Mouse (Mus musculus): ENCODE data around the gene Noxo1.

Noxo1 gene

DNA sequence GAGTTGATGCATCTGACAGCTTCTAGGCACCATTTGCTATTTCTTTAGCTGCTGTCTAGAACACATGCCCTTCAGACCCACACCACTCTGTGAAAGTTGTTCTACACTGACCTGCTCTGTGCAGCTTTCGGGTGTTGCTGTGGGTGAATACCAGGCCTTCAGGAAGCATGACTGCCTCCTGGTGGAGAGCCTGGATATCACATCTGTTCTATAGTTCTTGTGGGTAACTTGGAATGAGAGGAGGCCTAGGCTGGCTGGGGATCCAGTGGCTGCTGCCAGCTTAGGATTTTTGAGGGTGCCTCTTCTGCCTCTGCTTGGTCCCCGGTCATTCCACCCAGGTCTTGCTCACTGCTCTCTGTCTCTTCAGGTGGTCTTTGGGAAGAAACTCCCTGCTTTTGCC is 19.8 kb upstream of the Noxo1 start:
- DNase-seq (ENCODE audit: extremely low read depth, insufficient read length, low spot score) = no peak

DNA sequence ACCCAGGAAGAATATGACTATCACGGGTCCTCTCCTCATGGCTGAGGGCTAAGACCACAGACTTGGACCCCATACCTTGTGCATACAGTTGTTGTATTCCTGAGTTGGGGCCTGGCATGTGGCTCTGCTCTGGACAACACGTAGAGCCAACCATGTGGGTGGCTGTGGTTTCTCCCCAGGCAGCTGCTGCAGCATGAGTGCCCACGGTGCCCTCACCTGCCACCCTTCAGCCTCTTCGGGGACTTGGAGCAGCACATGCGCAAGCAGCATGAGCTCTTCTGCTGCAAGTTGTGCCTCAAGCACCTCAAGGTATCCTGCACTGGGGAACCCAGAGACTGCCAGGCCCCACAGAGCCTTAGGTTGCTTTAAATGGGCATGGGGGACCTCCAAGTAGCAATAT is 19.2 kb upstream of the Noxo1 start:
- no peak for DNase-seq (ENCODE audit: extremely low read depth, insufficient read length, low spot score)

DNA sequence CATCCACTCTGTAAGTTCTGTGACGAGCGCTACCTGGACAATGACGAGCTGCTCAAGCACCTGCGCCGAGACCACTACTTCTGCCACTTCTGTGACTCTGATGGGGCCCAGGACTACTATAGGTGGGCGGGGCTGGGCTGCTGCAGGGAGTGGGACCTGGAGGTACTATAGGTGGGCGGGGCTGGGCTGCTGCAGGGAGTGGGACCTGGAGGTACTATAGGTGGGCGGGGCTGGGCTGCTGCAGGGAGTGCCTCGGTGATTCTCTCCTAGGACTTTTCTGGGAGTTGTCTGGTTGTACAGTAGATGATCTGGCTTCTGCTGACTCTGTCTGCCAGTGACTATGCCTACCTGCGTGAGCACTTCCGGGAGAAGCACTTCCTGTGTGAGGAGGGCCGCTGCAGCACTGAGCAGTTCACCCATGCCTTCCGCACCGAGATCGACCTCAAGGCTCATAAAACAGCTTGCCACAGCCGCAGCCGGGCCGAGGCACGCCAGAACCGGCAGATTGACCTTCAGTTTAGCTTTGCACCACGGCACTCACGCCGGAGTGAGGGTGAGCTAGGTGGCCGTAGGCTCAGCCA is 18.4 kb upstream of the Noxo1 start:
- no peak for DNase-seq (ENCODE audit: extremely low read depth, insufficient read length, low spot score)

DNA sequence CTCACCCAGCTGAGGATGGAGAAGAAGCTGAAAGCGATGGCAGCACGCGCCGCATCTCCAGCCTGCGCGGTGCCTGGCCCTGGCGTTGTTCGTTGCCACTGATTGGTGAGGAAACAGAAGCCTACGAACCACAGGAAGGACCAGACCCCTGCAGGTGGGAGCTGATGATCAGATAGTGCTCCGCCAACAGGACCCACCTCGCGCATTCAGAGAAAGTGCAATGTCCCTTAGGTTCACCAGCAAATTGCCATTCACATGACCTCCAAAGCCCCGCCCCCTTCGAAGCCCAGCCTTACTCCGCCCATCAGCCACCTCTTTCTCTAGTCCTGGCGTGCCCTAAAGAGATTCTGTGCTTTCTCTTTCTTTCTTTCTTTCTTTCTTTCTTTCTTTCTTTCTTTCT is 9.5 kb upstream of the Noxo1 start:
- DNase-seq (ENCODE audit: extremely low read depth, insufficient read length, low spot score) = no peak

DNA sequence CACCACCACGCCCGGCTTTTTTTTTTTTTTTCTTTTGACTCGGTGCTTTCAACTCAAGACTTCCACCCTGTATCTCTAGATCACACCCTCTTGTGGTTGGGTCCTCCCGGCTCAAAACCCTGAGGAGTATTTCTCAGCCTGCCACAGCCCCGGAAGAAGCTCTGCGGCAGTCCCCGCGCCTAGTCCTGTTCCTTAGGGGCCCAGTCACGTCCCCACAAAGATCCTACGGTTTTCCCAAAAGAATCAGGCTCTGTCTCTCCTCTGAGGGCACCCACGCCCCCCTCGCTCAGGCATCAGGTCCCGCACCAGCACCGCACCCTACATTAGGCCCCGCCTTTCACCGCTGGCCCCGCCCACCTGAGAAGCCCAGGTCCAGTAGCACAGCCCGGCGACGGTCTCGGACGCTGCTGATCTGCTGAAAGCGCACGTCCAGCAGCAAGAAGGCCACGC is 8.9 kb upstream of the Noxo1 start:
- no peak for DNase-seq (ENCODE audit: extremely low read depth, insufficient read length, low spot score)

DNA sequence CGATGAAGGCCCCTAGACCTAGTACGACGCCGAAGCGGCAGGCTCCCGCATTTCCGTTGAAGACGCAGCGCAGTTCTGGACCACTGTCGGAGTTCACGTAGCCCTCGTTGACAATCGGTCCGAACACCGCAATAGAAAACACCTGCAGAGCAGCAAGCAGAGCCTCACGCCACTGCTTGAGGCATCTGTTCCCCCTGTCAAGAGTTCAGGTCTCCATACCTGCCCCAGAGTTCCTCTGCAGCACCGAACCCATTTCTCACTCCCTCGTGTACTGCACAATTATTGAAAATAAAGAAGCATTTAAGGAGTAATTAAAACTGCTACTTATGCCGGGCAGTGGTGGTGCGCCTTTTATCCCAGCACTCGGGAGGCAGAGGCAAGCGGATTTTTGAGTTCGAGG is 8.4 kb upstream of the Noxo1 start:
- no peak for DNase-seq (ENCODE audit: extremely low read depth, insufficient read length, low spot score)

DNA sequence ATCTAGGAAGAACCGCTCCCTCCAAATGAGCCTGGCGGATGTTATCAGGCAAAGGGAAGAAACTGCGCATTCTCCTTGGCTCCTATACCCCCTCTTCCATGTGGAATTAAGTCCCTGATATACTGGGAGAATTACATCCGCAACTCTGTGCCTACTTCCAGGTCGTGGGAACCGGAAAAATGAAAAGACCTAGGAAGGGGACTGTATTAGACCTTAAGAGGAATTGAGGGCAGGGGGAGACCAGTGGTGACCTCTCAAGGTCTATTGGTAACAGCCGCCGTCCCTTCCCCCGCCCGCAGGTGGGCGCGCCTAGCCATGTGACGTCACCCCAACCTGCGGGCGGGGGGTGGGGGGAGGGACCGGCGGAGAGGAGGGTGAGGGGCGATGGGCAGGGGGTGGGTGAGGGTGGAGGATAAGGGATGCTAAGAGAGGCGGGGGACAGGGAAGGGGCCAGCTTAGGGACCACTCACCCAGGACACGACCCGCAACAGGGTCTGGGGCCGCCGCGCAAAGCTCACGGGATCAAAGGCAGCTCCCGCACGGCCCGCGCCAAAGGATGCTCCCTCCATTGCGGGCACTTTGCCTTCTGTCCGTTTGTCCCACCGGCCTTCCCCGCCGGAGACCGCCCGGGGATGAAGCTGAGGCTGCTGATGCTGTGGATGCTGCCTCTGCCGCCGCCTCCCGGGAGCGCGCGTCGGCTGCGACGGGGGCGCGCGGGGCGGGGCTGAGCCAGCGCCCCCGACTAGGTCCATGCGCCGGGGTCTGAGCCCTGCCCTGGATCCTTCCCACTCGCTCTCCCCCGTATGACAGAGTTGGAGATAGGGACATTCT is 6.6 kb upstream of the Noxo1 start, which contains the start of gene Syngr3:
Gene Syngr3 (minus strand): TSS at position 705 of the 831 bp plus-strand sequence.
- DNase-seq (ENCODE audit: extremely low read depth, insufficient read length, low spot score) = no peak

DNA sequence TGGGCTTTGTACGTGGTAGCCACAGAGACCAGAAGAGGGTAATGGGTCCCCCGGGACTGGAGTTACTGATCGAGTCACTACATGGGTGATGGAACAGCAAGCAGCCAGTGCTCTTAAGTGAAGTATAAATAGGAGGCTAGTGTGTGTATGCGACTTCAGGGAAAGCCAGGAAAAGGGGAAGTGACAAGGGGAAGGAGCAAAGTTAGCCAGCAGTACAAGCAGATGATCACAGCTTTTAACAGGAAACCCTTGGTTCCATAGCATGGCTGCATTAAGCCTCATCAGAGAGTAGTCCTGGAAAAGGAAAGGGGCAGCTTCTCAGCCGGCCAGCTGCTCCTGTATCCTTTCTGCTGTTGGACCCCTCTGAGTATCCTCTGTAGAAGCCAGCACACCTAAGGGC is 3.6 kb upstream of the Noxo1 start:
- no peak for DNase-seq (ENCODE audit: extremely low read depth, insufficient read length, low spot score)

DNA sequence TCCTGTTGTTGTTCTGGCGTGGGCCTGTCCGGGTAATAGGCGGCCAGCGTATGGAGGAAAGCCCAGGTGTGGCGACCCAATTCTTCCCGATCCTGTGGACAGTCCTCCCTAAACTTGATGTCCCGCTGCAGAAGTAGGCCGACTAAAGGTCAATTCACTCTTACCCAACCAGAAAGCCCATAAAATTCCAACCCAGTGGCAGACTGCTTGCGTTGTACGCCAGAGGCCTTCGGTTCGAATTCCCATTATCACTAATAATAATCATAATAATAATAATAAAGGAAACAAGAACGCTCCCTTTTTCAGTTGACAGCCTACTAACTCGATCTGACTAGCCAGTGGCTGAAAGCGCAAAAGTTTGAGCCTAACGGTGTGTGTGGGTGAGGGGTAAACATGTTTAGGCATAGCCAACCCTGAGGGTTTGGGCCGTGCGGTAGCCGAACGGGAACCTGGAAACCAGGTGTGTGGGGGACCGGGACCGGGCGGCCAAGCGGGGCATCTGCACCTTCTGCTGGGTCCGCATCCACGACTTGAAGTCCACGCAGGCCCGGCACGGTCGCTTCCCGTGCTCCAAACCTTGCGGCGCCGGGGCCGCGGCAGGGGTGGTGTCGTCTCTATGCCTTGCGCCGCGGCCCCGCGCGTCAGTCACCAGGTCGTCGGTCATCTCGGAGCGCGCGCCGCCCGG is 566 bp upstream of the Noxo1 start:
- DNase-seq (ENCODE audit: extremely low read depth, insufficient read length, low spot score) = peak; percentile 32

DNA sequence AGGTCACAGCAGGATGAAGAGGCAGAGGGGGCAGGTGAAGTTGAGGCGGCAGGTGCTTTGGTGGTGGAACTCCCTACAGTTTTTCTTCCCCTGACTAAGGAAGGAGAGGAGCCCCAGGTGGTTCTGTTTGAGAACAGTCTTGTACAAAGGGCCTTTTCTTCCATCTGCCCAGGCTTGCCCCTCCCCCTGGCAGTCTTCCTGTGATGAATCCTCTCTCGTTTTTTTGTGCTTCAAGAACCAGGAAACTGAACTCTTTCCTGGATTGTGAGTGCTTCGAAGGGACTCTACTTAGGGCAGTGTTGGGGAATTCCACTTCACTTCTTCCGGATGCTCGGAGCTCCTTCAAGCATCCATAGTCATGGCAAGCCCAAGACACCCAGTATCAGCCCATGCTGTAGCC is 2.0 kb downstream of the Noxo1 start:
- DNase-seq (ENCODE audit: extremely low read depth, insufficient read length, low spot score) = no peak

DNA sequence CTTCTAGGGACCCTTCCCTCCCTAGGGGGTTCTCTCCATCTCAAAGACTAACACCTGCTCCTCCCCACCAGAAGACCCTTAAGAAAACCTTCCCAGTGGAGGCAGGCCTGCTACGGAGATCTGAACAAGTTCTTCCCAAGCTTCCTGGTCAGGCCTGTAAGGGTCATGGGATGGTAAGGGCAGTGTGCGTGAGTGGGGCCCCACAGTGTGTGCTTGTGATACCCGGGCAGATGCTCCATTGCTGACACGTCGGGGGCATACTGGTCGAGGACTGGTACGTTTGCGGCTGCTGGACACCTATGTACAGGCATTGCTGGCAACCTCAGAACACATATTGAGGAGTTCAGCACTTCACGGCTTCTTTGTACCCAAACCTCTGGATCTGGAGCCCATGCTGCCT is 2.7 kb downstream of the Noxo1 start:
- no peak for DNase-seq (ENCODE audit: extremely low read depth, insufficient read length, low spot score)

DNA sequence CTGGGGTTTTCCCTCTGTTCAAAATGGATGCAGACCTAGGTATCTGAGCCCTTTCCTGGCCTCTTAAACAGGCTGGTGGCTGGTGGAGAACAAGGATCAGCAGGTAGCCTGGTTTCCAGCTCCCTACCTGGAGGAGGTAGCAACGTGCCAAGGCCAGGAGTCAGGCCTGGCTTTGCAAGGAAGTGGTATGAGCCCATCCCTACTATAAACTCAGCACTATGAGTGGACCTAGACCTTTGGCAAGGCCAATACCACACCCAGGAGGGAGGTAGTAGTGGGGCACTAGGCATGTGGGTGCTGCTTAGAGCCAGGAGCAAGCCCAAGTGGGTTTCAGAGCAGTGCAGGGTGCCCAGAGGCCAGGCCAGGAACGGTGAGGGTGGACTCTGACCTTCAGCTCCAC is 3.4 kb downstream of the Noxo1 start:
- no peak for DNase-seq (ENCODE audit: extremely low read depth, insufficient read length, low spot score)

DNA sequence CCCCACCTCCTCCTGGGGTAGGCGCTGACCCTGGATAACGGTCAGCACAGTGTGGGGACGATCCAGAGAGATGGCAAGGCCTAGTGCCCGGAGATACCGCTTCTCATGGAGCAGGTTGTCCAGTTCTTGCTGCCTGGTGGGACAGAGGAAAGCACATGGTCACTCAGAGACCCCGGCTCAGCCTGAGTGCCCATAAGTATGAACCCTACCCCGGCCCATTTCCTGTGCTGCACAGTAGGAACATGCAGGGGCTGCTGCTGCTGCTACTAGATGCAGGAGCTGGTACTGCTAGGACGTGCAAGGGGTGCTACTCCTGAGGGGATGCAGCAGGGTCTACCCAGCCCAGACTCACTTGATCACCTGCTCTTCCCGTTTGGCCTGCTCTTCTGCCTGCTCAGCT is 5.2 kb downstream of the Noxo1 start:
- DNase-seq (ENCODE audit: extremely low read depth, insufficient read length, low spot score) = no peak

DNA sequence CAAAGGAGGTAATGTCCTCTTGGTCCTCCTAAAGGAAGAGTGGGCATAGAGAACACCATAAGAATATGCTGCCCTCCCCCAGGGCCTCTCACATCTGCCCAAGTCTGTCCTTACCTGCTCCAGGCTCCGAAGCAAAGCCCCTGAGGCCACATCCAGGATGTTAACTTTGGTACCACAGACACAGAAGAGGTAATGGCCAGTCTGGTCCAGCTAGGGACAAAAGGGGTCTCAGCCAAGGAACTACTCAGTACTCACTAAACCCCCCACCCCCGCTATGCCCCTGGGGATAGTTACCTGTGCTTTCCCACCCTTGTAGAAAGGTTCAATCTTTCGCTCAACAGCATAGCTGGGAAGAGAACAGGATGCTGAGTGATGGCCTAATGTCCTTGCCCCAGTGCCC is 9.8 kb downstream of the Noxo1 start:
- DNase-seq (ENCODE audit: extremely low read depth, insufficient read length, low spot score) = no peak

DNA sequence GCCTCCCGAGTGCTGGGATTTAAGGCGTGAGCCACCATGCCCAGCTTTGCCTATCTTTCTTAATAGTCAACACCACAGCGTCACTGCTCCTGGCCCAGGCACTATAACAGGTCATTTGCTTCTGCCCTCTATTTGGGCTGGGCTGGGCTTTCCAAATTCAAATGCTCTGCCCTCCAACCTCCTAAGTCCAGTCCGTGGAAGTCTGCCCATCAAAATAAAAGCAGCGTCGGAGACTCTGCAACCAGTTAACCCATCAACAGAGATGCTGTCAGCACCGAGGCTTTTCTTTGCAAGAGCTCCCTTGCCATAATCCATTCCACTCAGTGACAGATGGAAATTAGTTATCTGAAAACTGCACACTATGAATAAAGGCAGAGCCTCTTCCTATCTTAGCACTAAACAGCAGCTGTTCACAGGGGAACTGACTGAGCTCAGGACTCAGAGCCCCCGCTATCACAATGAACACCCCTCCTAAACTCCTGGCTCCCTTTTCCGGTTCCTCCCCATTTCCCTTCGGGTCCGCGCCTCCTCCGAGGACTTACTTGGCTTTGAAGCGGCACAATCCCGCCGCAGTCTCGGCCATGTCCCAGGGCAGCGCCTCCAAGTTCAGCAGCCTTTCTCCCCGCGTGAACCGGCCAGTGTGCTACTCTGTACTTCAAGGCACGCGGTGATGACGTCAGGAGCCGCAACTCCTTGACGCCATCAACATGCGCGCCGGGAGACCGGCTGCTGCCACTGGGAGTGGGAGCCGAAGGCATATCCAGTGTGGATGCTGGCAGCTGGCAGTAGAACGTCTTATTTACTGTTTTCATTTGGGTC is 11.2 kb downstream of the Noxo1 start, which contains the start of gene Tbl3:
Gene Tbl3 (minus strand): TSS at position 679 of the 819 bp plus-strand sequence.
- DNase-seq (ENCODE audit: extremely low read depth, insufficient read length, low spot score) = peak; percentile 86

DNA sequence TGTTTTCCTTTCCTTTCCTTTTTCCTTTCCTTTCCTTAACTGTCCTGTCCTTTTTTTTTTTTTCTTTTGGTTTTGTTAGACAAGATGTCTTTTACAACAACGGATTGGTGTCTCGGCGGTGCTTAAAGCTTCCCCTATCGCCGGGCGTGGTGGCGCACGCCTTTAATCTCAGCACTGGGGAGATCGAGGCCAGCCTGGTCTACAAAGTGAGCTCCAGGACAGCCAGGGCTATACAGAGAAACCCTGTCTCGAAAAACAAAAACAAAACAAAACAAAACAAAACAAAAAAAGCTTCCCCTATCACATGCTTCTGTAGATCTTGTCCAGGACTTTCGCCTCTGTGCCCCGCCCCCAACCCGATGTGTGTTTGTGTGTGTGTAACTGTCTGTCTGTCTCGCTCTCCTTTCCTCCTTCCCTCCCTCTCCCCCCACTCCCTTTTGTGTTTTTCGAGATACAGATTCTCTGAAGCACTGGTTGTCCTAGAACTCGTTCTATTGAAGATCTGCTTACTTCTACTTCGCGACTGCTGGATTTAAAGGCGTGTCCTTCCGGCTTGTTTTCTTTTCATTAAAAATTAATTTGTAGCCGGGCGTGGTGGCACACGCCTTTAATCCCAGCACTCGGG is 11.9 kb downstream of the Noxo1 start:
- no peak for DNase-seq (ENCODE audit: extremely low read depth, insufficient read length, low spot score)

DNA sequence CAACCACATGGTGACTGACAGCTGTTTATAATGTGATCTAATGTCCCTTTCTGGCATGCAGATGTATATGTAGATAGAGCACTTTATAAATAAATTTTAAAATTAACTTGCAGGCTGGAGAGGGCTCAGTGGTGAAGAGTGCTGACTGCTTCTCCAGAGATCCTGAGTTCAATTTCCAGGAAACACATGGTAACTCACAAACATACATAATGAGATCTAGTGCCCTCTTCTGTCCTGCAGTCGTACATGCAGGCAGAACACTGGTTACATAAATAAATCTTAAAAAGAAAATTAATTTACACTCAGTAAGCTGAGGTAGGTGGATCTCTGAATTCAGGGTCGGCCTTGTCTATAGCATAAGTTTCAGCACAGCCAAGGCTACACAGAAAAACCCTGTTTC is 12.6 kb downstream of the Noxo1 start:
- DNase-seq (ENCODE audit: extremely low read depth, insufficient read length, low spot score) = peak; percentile 45

DNA sequence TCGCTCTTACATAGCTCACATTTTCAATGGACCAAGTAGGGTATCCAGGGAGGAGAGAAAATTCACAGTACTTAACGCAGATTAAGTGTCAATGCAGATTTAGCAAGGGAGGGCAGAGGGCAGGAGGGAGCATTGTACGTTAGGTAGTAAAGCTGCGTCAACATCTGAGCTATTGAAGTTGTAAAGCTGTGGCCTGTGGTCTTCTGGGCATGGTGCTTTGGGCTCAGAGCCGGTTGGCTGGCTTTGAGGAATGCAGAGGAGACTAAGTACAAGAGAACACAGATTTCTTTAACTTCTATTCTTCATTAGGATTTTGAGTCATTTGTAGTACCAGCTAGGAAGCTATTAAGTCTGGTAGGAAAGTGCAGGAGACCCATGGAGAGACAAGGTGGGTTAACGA is 19.5 kb downstream of the Noxo1 start:
- no peak for DNase-seq (ENCODE audit: extremely low read depth, insufficient read length, low spot score)

DNA sequence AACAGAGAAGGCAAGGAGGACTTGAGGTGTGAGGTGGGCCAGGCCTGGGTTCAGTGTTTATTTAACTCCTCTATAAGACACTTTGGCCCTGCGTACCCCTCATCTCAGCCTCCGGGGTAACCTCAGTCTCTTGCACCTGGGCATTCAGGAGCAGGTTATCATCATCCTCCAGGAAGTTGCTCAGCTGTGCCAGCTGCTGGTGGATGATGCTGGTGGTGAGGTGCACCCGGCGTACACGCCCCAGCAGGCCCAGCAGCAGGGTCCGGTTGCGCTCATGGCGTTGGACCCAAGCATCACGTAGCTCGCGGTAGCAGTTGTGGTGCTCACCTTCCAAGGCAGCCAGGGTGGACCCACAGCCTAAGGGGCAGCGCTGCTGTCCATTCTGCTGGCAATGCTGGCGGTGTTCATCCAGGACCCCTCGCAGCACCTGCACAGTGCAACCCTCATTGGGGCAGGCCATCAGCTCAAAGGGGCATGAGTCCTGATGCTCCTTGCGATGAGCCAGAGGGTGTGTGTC is 20.2 kb downstream of the Noxo1 start:
- DNase-seq (ENCODE audit: extremely low read depth, insufficient read length, low spot score) = no peak

DNA sequence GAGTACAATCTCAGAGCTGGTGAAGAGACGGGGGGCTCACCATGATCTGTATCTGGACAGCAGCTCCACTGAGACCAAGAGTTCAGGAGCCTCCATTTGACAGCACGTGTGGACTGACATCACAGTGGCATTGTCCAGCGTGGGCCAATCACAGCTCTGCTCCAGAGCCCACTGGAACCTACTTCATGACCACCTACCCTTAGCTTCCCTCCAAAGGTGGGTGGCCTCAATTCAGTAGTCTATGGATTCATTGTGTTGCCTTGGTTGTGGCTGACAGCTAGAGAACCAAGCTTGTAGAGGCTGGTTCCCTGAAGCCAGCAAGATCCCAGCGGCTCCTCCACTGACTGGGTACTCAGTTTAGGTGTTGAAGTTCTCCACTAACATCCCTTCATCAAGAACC is 21.9 kb downstream of the Noxo1 start, which contains the start of the genes Rnf151 and Rps2:
Gene Rnf151 (minus strand): TSS at position 121 of the 400 bp plus-strand sequence.
Gene Rps2 (plus strand): TSS at position 174 of the 400 bp plus-strand sequence.
- no peak for DNase-seq (ENCODE audit: extremely low read depth, insufficient read length, low spot score)
